Comparison of ENCODE assay signal across 1 mouse cellular context in genomic region chr10:20347285-20348214, GRCm38 (mm10).
A peak's percentile ranks its signal among the peaks of the same experiment; 100 is the strongest.
TF ChIP-seq lines count a peak whose summit lies in the region.

Mtfr2 (plus strand) TSS chr10:20347770.

TF ChIP-seq in CH12.LX, 34 proteins besides CTCF, POLR2A, EP300 and RAD21 (continued from another document):
- TF ChIP-seq MAX (IDR thresholded peaks at IDR 0.05; ENCODE audit: low read length): peak; percentile 29; the same call in 1 of the 2 replicates
